Mouse (Mus musculus) MEL (cell line): ENCODE measurements around the gene Tjp2.

Source experiments
- BHLHE40 ChIP-seq: IDR thresholded peaks from 2 replicates; pipeline ENCODE4 v1.6.1; 2012; ENCODE audit warnings: low read depth, mild to moderate bottlenecking, inconsistent platforms, low read length, improper control_type of control experiment, borderline replicate concordance
- CTCF ChIP-seq, 3 experiments: IDR thresholded peaks in 2 of 3; conservative IDR thresholded peaks in 1 of 3; 2 replicates each; pipeline ENCODE4 v1.5.1; 2011 to 2012; ENCODE audit warnings: low read length in 3 of 3, low read depth in 2 of 3, mild to moderate bottlenecking in 2 of 3, improper control_type of control experiment in 1 of 3, inconsistent platforms in 1 of 3, mixed read lengths in 1 of 3, moderate library complexity in 1 of 3; ENCODE audit not compliant: control insufficient read depth in 1 of 3, insufficient read depth in 1 of 3, poor library complexity in 1 of 3, severe bottlenecking in 1 of 3
- EP300 ChIP-seq, 2 experiments: IDR thresholded peaks; 2 replicates each; pipeline ENCODE4 v1.6.1; 2011; ENCODE audit warnings: improper control_type of control experiment in 2 of 2, low read length in 2 of 2, low read depth in 1 of 2, mild to moderate bottlenecking in 1 of 2
- ETS1 ChIP-seq: IDR thresholded peaks from 2 replicates; pipeline ENCODE4 v1.6.1; 2012; ENCODE audit warnings: low read depth, mild to moderate bottlenecking, inconsistent platforms, low read length, improper control_type of control experiment, moderate library complexity
- GATA1 ChIP-seq: IDR thresholded peaks from 2 replicates; pipeline ENCODE4 v1.6.1; 2011; ENCODE audit warnings: low read depth, low read length, improper control_type of control experiment
- MAX ChIP-seq: IDR thresholded peaks from 2 replicates; pipeline ENCODE4 v1.6.1; 2011; ENCODE audit warnings: low read length, improper control_type of control experiment
- POLR2A ChIP-seq, 2 experiments: IDR thresholded peaks; 2 replicates each; pipeline ENCODE4 v1.6.1; 2011 to 2012; ENCODE audit warnings: low read length in 2 of 2, mild to moderate bottlenecking in 2 of 2, control low read depth in 1 of 2, improper control_type of control experiment in 1 of 2, low read depth in 1 of 2, moderate library complexity in 1 of 2; ENCODE audit not compliant: control insufficient read depth in 1 of 2, insufficient read depth in 1 of 2, poor library complexity in 1 of 2
- TAL1 ChIP-seq: IDR thresholded peaks from 2 replicates; pipeline ENCODE4 v1.6.1; 2012; ENCODE audit warnings: mild to moderate bottlenecking, inconsistent platforms, low read length, moderate library complexity, mixed read lengths
- UBTF ChIP-seq: IDR thresholded peaks from 2 replicates; pipeline ENCODE4 v1.6.1; 2012; ENCODE audit warnings: low read depth, mild to moderate bottlenecking, inconsistent platforms, low read length, improper control_type of control experiment, moderate library complexity, borderline replicate concordance; ENCODE audit not compliant: insufficient read depth
- ZNF384 ChIP-seq: IDR thresholded peaks from 2 replicates; pipeline ENCODE4 v1.6.1; 2012; ENCODE audit warnings: low read depth, mild to moderate bottlenecking, inconsistent platforms, low read length, improper control_type of control experiment

DNA sequence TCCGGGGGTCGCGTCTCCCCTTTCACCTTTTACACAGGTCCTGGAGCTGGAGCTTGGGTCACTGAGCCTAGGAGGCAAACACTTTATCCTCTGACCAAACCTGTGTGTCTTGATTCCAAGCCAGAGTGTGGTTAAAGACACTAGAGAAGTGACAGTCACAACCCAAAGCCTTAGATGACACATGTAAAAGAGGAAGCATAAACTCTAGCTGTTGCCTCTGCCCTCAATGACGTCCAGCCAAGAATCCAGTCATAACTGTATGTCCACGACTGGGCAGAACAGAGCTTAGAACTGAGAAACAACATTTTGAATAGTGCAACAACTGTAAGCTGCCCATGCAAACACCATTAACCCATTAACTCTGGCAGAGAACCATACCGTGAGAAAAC is 68.8 kb downstream of the Tjp2 start:
- TF ChIP-seq UBTF: no peak
- TF ChIP-seq CTCF (IDR thresholded peaks at IDR 0.05 in 2 of 3, conservative IDR thresholded peaks at IDR 0.05 in 1 of 3; ENCODE audit: control insufficient read depth in 1 of 3, insufficient read depth in 1 of 3, low read depth in 2 of 3, low read length in 3 of 3, poor library complexity in 1 of 3, severe bottlenecking in 1 of 3): no peak
- no peak for TF ChIP-seq MAX
- no peak for TF ChIP-seq TAL1
- no peak for TF ChIP-seq GATA1
- no peak for TF ChIP-seq BHLHE40
- TF ChIP-seq POLR2A (IDR thresholded peaks at IDR 0.05; ENCODE audit: control insufficient read depth in 1 of 2, insufficient read depth in 1 of 2, low read depth in 1 of 2, low read length in 2 of 2, poor library complexity in 1 of 2): no peak
- TF ChIP-seq ZNF384: no peak
- TF ChIP-seq ETS1: no peak
- TF ChIP-seq EP300 (IDR thresholded peaks at IDR 0.05; ENCODE audit: low read depth in 1 of 2, low read length in 2 of 2): no peak
